Mouse (Mus musculus) thymus, adult 2 months (tissue): ENCODE measurements around the gene Sgcg.

ENCODE experiments used
- CTCF ChIP-seq: fragments of 200-500 bp; IDR thresholded peaks from 2 replicates; pipeline ENCODE4 v1.5.1; 2012; ENCODE audit warnings: mild to moderate bottlenecking, control low read depth, low read length, moderate library complexity, borderline replicate concordance; ENCODE audit not compliant: control insufficient read depth, poor library complexity, insufficient read depth; ENCODE audit errors: extremely low read depth
- POLR2A ChIP-seq: fragments of 200-500 bp; IDR thresholded peaks from 2 replicates; pipeline ENCODE4 v1.6.1; 2012; ENCODE audit warnings: mild to moderate bottlenecking, low read length, control low read depth, moderate library complexity; ENCODE audit not compliant: control insufficient read depth, poor library complexity, insufficient read depth; ENCODE audit errors: extremely low read depth

GRCm38 (mm10) chr14:61223740-61224139, 34.5 kb downstream of the Sgcg start:
- TF ChIP-seq CTCF (no peak), POLR2A (no peak)
